Mouse (Mus musculus) Patski (cell line): ENCODE data around the gene Milr1. TPM values are rescaled to one million over a fixed set of nuclear protein-coding genes. Genes with fewer than 3 reads are reported as not detected.
"Not testable (repeated sequence)": the region's sequence is repeated elsewhere in the genome, so short reads cannot be mapped to it uniquely, and the experiment has no call there.

Experiments used
- ATAC-seq: fragments of 100-300 bp; one replicate; pipeline ENCODE4 v1.8.0; 2021
- CTCF ChIA-PET: fragments of 350-600 bp; sonication (Branson Sonifier 250); formaldehyde crosslinking; loops from one replicate; lab custom pipeline; 2022; ENCODE audit warnings: inconsistent platforms; lab: Charles Lee
- POLR2A ChIA-PET: fragments of 350-600 bp; sonication (Branson Sonifier 250); formaldehyde crosslinking; loops from one replicate; lab custom pipeline; 2022; ENCODE audit warnings: antibody characterized with exemption, inconsistent platforms; lab: Charles Lee
- DNase-seq: peaks from one replicate; pipeline ENCODE4 v3.0.0-alpha.2; 2011; ENCODE audit warnings: low read depth, low spot score
- H3K27me3 ChIP-seq: fragments of 371-371 bp; one replicate; pipeline ENCODE4 v1.5.1; 2021
- CTCF ChIP-seq: fragments of 100-300 bp; IDR thresholded peaks from one replicate; pipeline ENCODE4 v1.5.1; 2021
- in situ Hi-C: fragments of 300-500 bp; cut with MboI; formaldehyde crosslinking; loops from 3 replicates; pipeline ENCODE4 v1.11.1; 2018; ENCODE audit warnings: low pct_unique_long_range_greater_than_20kb, mixed read lengths
- polyA plus RNA-seq: library from polyadenylated mRNA; unstranded; gene quantifications from one replicate; pipeline ENCODE4 v1.2.3, GENCODE M21; 2021

Gene Milr1
- polyA plus RNA-seq, 1 experiment from 2014 or later: 0.59 TPM

DNA sequence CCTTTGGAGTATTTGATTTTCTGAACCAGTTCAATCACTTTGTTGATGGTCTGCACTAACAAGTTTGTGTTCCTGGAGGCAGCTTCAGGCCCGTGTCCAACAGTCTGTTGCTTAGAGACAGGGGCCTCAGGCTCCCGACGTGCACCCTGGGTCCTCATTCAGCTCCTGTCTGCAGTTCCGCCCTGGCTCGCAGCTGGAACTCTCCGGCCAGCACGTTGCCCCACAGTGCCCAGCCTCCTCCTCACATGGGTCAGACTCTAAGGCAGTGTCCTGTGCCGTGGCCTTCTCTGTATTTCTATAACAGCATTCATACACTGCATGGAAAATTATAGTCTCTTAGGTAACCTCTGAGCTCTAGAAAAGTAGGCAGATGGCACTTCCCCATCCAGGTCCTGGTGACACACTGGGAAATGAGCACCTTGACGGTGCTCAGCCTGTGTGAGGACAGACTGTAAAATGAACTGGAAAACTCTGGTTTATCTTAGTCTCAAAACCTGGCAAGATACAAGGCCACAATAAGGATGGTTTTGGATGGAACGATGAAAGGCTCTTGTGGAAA lies 51.1 kb downstream of the Milr1 start:
- DNase-seq (no peak), ATAC-seq (no peak)
- no peak for TF ChIP-seq CTCF
- H3K27me3 ChIP-seq: no peaks in the 10 kb centered on the region
- ChIA-PET CTCF (no interaction called here), POLR2A (interaction anchor here (0.9 kb wide), 1 partner anchor 10 kb away, joined by 3 read pairs; no protein-coding TSS in a partner anchor)
- in situ Hi-C loops: no loop called here

DNA sequence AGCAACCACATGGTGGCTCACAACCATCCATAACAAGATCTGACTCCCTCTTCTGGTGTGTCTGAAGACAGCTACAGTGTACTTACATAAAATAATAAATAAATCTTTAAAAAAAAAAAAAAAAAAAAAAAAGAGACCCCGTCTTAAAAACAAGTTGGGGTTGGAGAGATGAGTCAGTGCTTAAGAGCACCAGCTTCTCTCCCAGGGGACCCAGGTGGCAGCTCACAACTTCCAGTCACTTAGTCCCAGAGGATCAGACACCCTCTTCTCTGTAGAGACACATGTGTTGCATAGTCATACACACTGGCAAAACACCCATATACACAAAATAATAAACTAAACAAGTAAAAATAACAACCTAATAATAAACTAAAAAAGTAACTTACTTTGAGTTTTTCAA lies 56.4 kb downstream of the Milr1 start:
- in situ Hi-C loops, POLR2A ChIA-PET, ATAC-seq, H3K27me3 ChIP-seq, DNase-seq: not testable (repeated sequence)
- CTCF ChIA-PET: interaction anchor here (1.3 to 1.9 kb wide), 2 partner anchors 11 to 14 kb away, joined by 3 to 5 read pairs; no protein-coding TSS in a partner anchor

DNA sequence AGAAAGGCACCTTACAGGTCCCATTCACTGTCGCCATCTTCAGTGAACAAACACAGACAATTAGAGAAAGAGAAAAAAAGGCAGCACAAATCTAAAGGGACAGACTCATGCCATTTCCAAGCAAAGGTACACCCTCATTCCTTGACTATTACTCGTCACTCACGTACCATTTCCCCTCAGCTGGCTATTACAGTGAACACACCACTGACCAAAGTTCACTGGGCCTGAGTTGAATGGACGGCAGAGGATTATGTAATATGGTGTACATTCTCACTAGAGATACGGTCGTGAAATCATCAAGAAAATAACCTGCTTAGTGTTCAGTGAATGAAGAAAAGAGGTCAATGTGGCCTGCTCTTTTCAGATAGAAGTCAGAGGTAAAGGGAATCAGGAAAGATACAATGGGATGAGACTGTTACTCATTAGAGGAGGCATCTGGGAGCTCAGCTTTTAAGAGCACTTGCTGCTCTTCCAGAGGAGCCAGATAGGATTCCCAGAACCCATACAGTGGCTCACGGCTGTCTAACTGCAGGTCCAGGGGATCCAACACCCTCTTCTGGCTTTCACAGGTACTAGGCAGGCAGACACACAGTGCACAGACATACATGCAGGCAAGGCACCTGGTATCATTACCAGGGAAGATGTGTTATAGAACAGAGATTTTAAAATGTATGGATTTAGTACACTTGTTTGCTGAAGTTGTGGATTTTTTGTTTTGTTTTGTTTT lies 61.5 kb downstream of the Milr1 start:
- no peak for TF ChIP-seq CTCF
- no peaks in the 10 kb centered on the region for H3K27me3 ChIP-seq
- POLR2A ChIA-PET: interaction anchor here (0.6 to 0.8 kb wide), 2 partner anchors 13 to 218 kb away, joined by 3 to 4 read pairs; no protein-coding TSS in a partner anchor
- CTCF ChIA-PET: interaction anchor here (1.0 kb wide), 2 partner anchors 13 to 70 kb away, joined by 3 read pairs; no protein-coding TSS in a partner anchor
- no peak for ATAC-seq
- in situ Hi-C loops: no loop called here
- DNase-seq: no peak

DNA sequence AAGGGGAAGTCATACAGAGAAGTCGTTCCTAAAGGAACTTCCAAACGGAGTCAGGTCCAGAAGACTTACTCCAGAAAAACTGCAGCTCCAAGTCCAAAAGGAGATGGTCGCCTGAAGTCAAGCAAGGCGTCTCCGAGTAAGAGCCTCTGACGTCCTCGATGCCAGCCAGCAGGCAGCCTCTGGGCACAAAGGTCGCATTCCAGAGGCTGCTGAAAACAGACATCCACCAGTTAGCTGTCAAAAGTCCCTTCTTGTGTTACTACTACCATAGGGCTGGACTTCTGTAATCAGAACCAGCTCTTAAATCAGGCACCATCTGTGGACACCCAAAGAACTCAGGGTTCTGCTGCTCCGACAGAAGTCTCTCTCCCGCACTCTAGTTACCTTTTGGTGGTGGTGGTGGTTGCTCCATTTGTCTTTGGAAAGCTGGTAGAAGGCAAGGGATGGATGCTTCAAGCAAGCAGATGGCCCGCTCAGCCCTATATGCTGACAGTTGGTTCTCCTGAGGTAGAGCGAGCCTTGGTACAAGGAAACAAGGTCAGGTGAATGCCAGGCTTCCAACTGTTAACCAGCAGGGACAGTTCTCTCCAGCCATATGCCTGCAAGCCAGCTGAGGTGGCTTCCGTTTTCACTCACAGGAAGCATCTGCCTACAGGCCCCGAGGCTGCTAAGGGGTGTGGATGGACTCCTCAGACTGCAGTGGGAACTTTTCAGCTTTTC lies 63.7 kb downstream of the Milr1 start:
- TF ChIP-seq CTCF: no peak
- ATAC-seq (no peak), DNase-seq (no peak)
- ChIA-PET POLR2A (no interaction called here), CTCF (no interaction called here)
- no peaks in the 10 kb centered on the region for H3K27me3 ChIP-seq
- in situ Hi-C loops: no loop called here

- no peaks in the 10 kb centered on the region for H3K27me3 ChIP-seq
- POLR2A ChIA-PET: interaction anchor here (1.3 kb wide), 1 partner anchor 9 kb away, joined by 5 read pairs; no protein-coding TSS in a partner anchor
- no peak for ATAC-seq
- DNase-seq: no peak
- no peak for TF ChIP-seq CTCF
- in situ Hi-C loops: no loop called here
- CTCF ChIA-PET: no interaction called here
Measured at GRCm38 (mm10) chr11:106815331-106815730, 64.3 kb downstream of the Milr1 start.

DNA sequence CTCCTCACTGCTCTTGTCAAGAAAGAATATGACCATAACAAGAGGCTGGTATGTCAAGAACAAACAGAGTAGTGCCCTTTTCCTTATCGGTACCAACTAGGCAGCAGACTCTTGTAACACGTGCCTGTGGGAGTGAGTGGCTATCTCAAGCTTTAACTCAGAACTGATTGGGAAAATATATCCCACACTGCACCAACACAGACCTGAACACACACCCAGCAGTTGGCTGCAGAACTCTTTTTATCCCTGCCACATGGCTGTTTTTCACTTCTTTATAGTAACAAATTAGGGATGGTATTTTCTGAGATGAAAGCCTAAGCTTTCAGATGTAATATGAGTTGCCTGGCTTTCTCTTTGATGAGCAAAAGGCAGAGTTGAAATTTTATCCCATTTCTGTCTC lies 64.7 kb downstream of the Milr1 start:
- H3K27me3 ChIP-seq: no peaks in the 10 kb centered on the region
- DNase-seq (no peak), ATAC-seq (no peak)
- TF ChIP-seq CTCF: no peak
- in situ Hi-C loops: no loop called here
- CTCF ChIA-PET: interaction anchor here (1.5 kb wide), 1 partner anchor 13 kb away, joined by 4 read pairs; no protein-coding TSS in a partner anchor
- POLR2A ChIA-PET: interaction anchor here (1.3 kb wide), 1 partner anchor 9 kb away, joined by 5 read pairs; no protein-coding TSS in a partner anchor

GRCm38 (mm10) chr11:106816316-106816715 lies 65.3 kb downstream of the Milr1 start:
- POLR2A ChIA-PET: interaction anchor here (1.3 kb wide), 1 partner anchor 8 kb away, joined by 5 read pairs; no protein-coding TSS in a partner anchor
- DNase-seq (no peak), ATAC-seq (no peak)
- no peaks in the 10 kb centered on the region for H3K27me3 ChIP-seq
- in situ Hi-C loops: no loop called here
- no peak for TF ChIP-seq CTCF
- CTCF ChIA-PET: interaction anchor here (1.5 kb wide), 1 partner anchor 12 kb away, joined by 4 read pairs; no protein-coding TSS in a partner anchor

DNA sequence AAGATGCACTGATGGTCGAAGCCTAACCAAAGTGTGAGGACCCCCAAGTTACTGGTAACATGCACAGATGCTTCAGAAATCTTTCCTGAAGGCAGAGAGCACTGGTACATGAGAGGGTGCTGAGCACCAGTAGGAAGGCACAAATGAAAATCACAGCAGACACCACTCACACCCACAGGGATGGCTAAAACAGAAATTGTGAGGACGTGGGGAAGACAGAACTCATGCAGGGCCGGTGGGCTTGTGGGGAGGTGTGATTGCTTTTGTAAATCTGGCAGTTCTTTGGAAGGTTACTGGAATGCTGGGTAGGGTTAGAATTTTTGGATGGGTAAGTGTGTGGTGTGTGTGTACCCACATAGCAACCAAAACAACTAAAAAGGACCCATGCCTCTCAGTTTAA lies 66.1 kb downstream of the Milr1 start:
- no peaks in the 10 kb centered on the region for H3K27me3 ChIP-seq
- no peak for TF ChIP-seq CTCF
- ATAC-seq (no peak), DNase-seq (no peak)
- ChIA-PET POLR2A (no interaction called here), CTCF (interaction anchor here (1.5 kb wide), 1 partner anchor 11 kb away, joined by 4 read pairs; no protein-coding TSS in a partner anchor)
- in situ Hi-C loops: no loop called here

DNA sequence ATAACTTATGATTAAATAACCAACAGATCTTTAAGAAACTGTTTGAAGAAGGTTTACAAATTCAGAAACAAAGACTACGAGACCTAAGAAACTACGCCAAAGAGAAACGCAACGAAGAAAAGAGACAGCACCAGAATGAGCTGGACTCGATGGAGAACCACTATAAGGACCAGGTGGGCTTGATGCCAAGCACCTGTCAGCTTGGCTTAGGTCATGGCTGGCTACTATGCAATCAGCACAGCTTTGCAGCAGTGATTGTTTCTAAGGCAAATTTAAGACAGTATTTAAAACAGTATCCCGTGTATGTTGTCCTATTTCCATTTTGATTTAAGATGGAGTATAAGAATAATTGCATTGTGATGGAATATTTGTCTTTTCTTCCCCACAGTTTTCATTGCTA lies 66.8 kb downstream of the Milr1 start:
- in situ Hi-C loops: no loop called here
- POLR2A ChIA-PET: interaction anchor here (1.2 kb wide), 1 partner anchor 9 kb away, joined by 3 read pairs; no protein-coding TSS in a partner anchor
- DNase-seq (no peak), ATAC-seq (no peak)
- no peaks in the 10 kb centered on the region for H3K27me3 ChIP-seq
- CTCF ChIA-PET: interaction anchor here (1.7 kb wide), 1 partner anchor 9 kb away, joined by 5 read pairs; no protein-coding TSS in a partner anchor
- no peak for TF ChIP-seq CTCF

DNA sequence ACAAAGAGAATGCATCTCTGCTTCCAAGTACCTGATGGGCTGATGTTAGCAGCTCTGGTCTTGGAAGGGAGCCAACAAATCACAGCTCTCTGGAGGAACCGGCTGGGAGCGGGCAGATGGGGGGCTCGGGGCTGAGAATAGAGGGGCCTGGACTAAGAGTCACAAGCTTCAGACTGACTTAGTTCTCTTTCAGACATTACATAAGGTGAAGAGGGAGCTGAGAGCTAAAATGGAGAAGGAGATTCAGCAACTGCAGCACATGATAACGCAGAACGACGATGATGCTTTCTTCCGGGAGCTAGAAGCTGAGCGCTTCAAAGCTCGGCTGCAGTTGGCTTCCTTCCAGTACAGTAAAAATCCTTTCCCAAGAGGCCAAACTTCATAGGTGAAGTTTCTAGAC lies 67.3 kb downstream of the Milr1 start:
- ChIA-PET POLR2A (interaction anchor here (1.1 to 1.2 kb wide), 2 partner anchors 10 to 193 kb away, joined by 3 read pairs; no protein-coding TSS in a partner anchor), CTCF (interaction anchor here (1.7 kb wide), 1 partner anchor 10 kb away, joined by 5 read pairs; no protein-coding TSS in a partner anchor)
- in situ Hi-C loops: no loop called here
- ATAC-seq (no peak), DNase-seq (no peak)
- H3K27me3 ChIP-seq: no peaks in the 10 kb centered on the region
- TF ChIP-seq CTCF: no peak

Other genes starting within 250 kb of the Milr1 start
- gene Tex2, start 137.8 kb upstream of the Milr1 start, polyA plus RNA-seq: 16.0 TPM
- 0.05 TPM for gene Pecam1, start 598 bp upstream of the Milr1 start, polyA plus RNA-seq
- 8.6 TPM for gene Polg2, start 28.3 kb downstream of the Milr1 start, polyA plus RNA-seq
- 757 TPM for gene Ddx5, start 38.0 kb downstream of the Milr1 start, polyA plus RNA-seq
- 19.4 TPM for gene Cep95, start 38.0 kb downstream of the Milr1 start, polyA plus RNA-seq
- 38.0 TPM for gene Smurf2, start 169.5 kb downstream of the Milr1 start, polyA plus RNA-seq
- 33.7 TPM for gene Kpna2, start 248.3 kb downstream of the Milr1 start, polyA plus RNA-seq